Mouse (Mus musculus) embryonic fibroblast, embryonic 13.5 days (primary cell): ENCODE data around the gene Hemgn.
A peak's percentile ranks its signal among the peaks of the same experiment; 100 is the strongest.

Experiments used
- CTCF ChIP-seq: IDR thresholded peaks from 2 replicates; pipeline ENCODE4 v1.5.1; 2011; ENCODE audit warnings: mild to moderate bottlenecking, control low read depth, low read length, moderate library complexity, borderline replicate concordance; ENCODE audit not compliant: insufficient read depth
- POLR2A ChIP-seq: IDR thresholded peaks from 2 replicates; pipeline ENCODE4 v1.6.1; 2011; ENCODE audit warnings: low read depth, mild to moderate bottlenecking, control low read depth, low read length, moderate library complexity

- 0 out of 2 replicates have a peak, but pooled peaks have one; percentile 38 for TF ChIP-seq POLR2A
- peak; percentile 39; the same call in 1 of the 2 replicates for TF ChIP-seq CTCF
Observed at GRCm38 (mm10) chr4:46390390-46390970, 22.8 kb downstream of the Hemgn start.
